Comparison of ENCODE assay signal across 12 mouse cellular contexts in genomic region chr8:122144729-122145311, GRCm38 (mm10).
DNase-seq lines count a peak whose midpoint lies in the region; ATAC-seq and TF ChIP-seq lines count a peak whose summit lies in the region.
"Had no signal": no experiment of that assay in that cellular context is flagged by ENCODE, and none has a peak within 500 bp of the region (broad histone marks: within the 10 kb centered on the region; RNA-seq: fewer than 3 reads in every experiment).

No protein-coding gene starts in this region.

- H3K4me2 ChIP-seq in kidney, embryonic 15.5 days = no peak overlapping the region
- H3K4me2 ChIP-seq in forebrain, embryonic 11.5 days (ENCODE audit: low read depth, low read length, severe bottlenecking) = no peak overlapping the region
- H3K4me2 ChIP-seq: embryonic facial prominence, embryonic 13.5 days; limb, embryonic 12.5 days had no signal

- POLR2A ChIA-PET in Patski (lab: Charles Lee) = interaction anchor here (0.6 kb wide), 1 partner anchor 102 kb away, joined by 3 read pairs; no protein-coding TSS in a partner anchor

- in situ Hi-C loops in Patski (cut with MboI; ENCODE audit: low pct_unique_long_range_greater_than_20kb) = loop anchor here (5.0 kb wide), 3 partner anchors 82 to 153 kb away; no protein-coding TSS in a partner anchor

- no peak for TF ChIP-seq CTCF in Patski (IDR thresholded peaks at IDR 0.05)

- H3K4me1 ChIP-seq in kidney, embryonic 15.5 days = peaks cover 36% of the 10 kb centered on the region
- H3K4me1 ChIP-seq in forebrain, embryonic 11.5 days (replicated peaks; ENCODE audit: control insufficient read depth, insufficient read depth, low read length) = no peaks in the 10 kb centered on the region

- 38% methylated on average over 11 of the region's 11 CpGs for WGBS in kidney, embryonic 15.5 days
- 79% methylated on average over 11 of the region's 11 CpGs for WGBS in forebrain, embryonic 11.5 days

- 0 out of 2 replicates have a peak overlapping the region, but pooled peaks have one; percentile 19 for H3K27ac ChIP-seq in kidney, embryonic 15.5 days
- no peak overlapping the region for H3K27ac ChIP-seq in forebrain, embryonic 11.5 days (ENCODE audit: low read depth, low read length)
- H3K27ac ChIP-seq: embryonic facial prominence, embryonic 13.5 days; limb, embryonic 12.5 days had no signal

- H3K27me3 ChIP-seq in kidney, embryonic 15.5 days = no peaks in the 10 kb centered on the region
- H3K27me3 ChIP-seq in Patski = no peaks in the 10 kb centered on the region
- no peaks in the 10 kb centered on the region for H3K27me3 ChIP-seq in forebrain, embryonic 11.5 days (ENCODE audit: control insufficient read depth, insufficient read depth, low read length)
- H3K27me3 ChIP-seq: embryonic facial prominence, embryonic 13.5 days; limb, embryonic 12.5 days had no signal

- no peaks in the 10 kb centered on the region for H3K36me3 ChIP-seq in kidney, embryonic 15.5 days
- no peaks in the 10 kb centered on the region for H3K36me3 ChIP-seq in forebrain, embryonic 11.5 days (ENCODE audit: control insufficient read depth, insufficient read depth, low read length)
- H3K36me3 ChIP-seq: embryonic facial prominence, embryonic 13.5 days; limb, embryonic 12.5 days had no signal

- no peaks in the 10 kb centered on the region for H3K9me3 ChIP-seq in kidney, embryonic 15.5 days (replicated peaks)
- no peaks in the 10 kb centered on the region for H3K9me3 ChIP-seq in forebrain, embryonic 11.5 days (ENCODE audit: control insufficient read depth, low read length)
- H3K9me3 ChIP-seq: embryonic facial prominence, embryonic 13.5 days; limb, embryonic 12.5 days had no signal

- H3K4me3 ChIP-seq in kidney, embryonic 15.5 days (replicated peaks) = no peak overlapping the region
- no peak overlapping the region for H3K4me3 ChIP-seq in forebrain, embryonic 11.5 days (ENCODE audit: low read depth, low read length)
- H3K4me3 ChIP-seq: embryonic facial prominence, embryonic 13.5 days; limb, embryonic 12.5 days had no signal

- CTCF ChIA-PET in Patski (lab: Charles Lee) = interaction anchor here (0.7 to 3.6 kb wide), 3 partner anchors 89 to 219 kb away, joined by 3 to 14 read pairs (median 3); no protein-coding TSS in a partner anchor

- DNase-seq in kidney, adult 9 months = no peak
- DNase-seq in Patski (ENCODE audit: low read depth, low spot score) = no peak
- DNase-seq in heart, adult 18-20 months = peak; percentile 60 to 71
- peak; percentile 54 for DNase-seq in heart, postnatal 4 days
- DNase-seq in spleen, adult 12 weeks (ENCODE audit: low spot score) = no peak
- no peak for DNase-seq in forebrain, embryonic 11.5 days (ENCODE audit: low spot score)
- DNase-seq in urinary bladder, postnatal 4 days (ENCODE audit: low spot score in 2 of 2) = no peak
- DNase-seq: cerebellum, adult 8-10 months; forebrain, postnatal 0 days had no signal

- no peak overlapping the region for H3K9ac ChIP-seq in kidney, embryonic 15.5 days
- H3K9ac ChIP-seq in forebrain, embryonic 11.5 days (ENCODE audit: low read length) = no peak overlapping the region
- H3K9ac ChIP-seq: embryonic facial prominence, embryonic 13.5 days; forebrain, postnatal 0 days; limb, embryonic 12.5 days had no signal

- ATAC-seq in kidney, embryonic 15.5 days (replicated peaks; ENCODE audit: low FRiP score) = peak; percentile 56
- ATAC-seq in Patski = peak; percentile 40
- no peak for ATAC-seq in forebrain, embryonic 11.5 days (replicated peaks; ENCODE audit: low FRiP score)
- ATAC-seq: forebrain, postnatal 0 days had no signal

Comparison
In these comparisons a context has a peak if more than half of its experiments do, and no peak if none do; other contexts are left out.
1. DNase-seq: peak in heart, adult 18-20 months (2 of 2) and heart, postnatal 4 days (single experiment); none in kidney, adult 9 months (single experiment), Patski (single experiment), spleen, adult 12 weeks (single experiment), forebrain, embryonic 11.5 days (single experiment) and urinary bladder, postnatal 4 days (0 of 2).